Mouse (Mus musculus): ENCODE data around the gene Rtcb.

Gene Rtcb

GRCm38 (mm10) chr10:85957464-85957950 lies at the start of gene Rtcb:
Gene Rtcb, minus strand, starts transcription at chr10:85957823.
- DNase-seq (ENCODE audit: low spot score) = peak; percentile 98

- no peak for DNase-seq (ENCODE audit: low spot score)
These were observed 48.8 kb upstream of the Rtcb start for GRCm38 (mm10) chr10:86006455-86006854.

GRCm38 (mm10) chr10:86000447-86000846 lies 42.8 kb upstream of the Rtcb start:
- no peak for DNase-seq (ENCODE audit: low spot score)

- no peak for DNase-seq (ENCODE audit: low spot score)
These were observed 37.0 kb upstream of the Rtcb start for GRCm38 (mm10) chr10:85994543-85995104.

- DNase-seq (ENCODE audit: low spot score) = no peak
These were observed 36.2 kb upstream of the Rtcb start for GRCm38 (mm10) chr10:85993836-85994235.

- no peak for DNase-seq (ENCODE audit: low spot score)
These were observed 34.8 kb upstream of the Rtcb start for GRCm38 (mm10) chr10:85992412-85992811.

- DNase-seq (ENCODE audit: low spot score) = no peak
These were observed 31.9 kb upstream of the Rtcb start for GRCm38 (mm10) chr10:85989412-85990115.

- DNase-seq (ENCODE audit: low spot score) = no peak
These were observed 15.3 kb upstream of the Rtcb start for GRCm38 (mm10) chr10:85972915-85973314.

- no peak for DNase-seq (ENCODE audit: low spot score)
These were observed 14.2 kb upstream of the Rtcb start for GRCm38 (mm10) chr10:85971826-85972225.

GRCm38 (mm10) chr10:85969894-85970620 lies 12.4 kb upstream of the Rtcb start:
- no peak for DNase-seq (ENCODE audit: low spot score)

- DNase-seq (ENCODE audit: low spot score) = no peak
These were observed 11.1 kb upstream of the Rtcb start for GRCm38 (mm10) chr10:85968731-85969130.

GRCm38 (mm10) chr10:85968157-85968634 lies 10.6 kb upstream of the Rtcb start:
- peak; percentile 85 for DNase-seq (ENCODE audit: low spot score)

GRCm38 (mm10) chr10:85967411-85968156 lies 10.0 kb upstream of the Rtcb start:
- DNase-seq (ENCODE audit: low spot score) = no peak

GRCm38 (mm10) chr10:85966476-85966875 lies 8.9 kb upstream of the Rtcb start:
- no peak for DNase-seq (ENCODE audit: low spot score)

- DNase-seq (ENCODE audit: low spot score) = no peak
These were observed 6.7 kb upstream of the Rtcb start for GRCm38 (mm10) chr10:85964316-85964715.

GRCm38 (mm10) chr10:85962897-85963296 lies 5.3 kb upstream of the Rtcb start:
- DNase-seq (ENCODE audit: low spot score) = no peak

- no peak for DNase-seq (ENCODE audit: low spot score)
These were observed 678 bp downstream of the Rtcb start for GRCm38 (mm10) chr10:85956871-85957419.

- no peak for DNase-seq (ENCODE audit: low spot score)
These were observed 3.2 kb downstream of the Rtcb start for GRCm38 (mm10) chr10:85954429-85954828.

- DNase-seq (ENCODE audit: low spot score) = no peak
These were observed 4.2 kb downstream of the Rtcb start for GRCm38 (mm10) chr10:85953401-85953800.

GRCm38 (mm10) chr10:85951765-85952443 lies 5.7 kb downstream of the Rtcb start:
- no peak for DNase-seq (ENCODE audit: low spot score)

GRCm38 (mm10) chr10:85948483-85949196 lies 9.0 kb downstream of the Rtcb start:
- DNase-seq (ENCODE audit: low spot score) = no peak
